Mouse (Mus musculus): ENCODE data around the gene Adamtsl1. TPM values are rescaled to one million over a fixed set of nuclear protein-coding genes. Genes with fewer than 3 reads are reported as not detected.

Gene Adamtsl1
- polyA plus RNA-seq (2016; fragmentation: Nextera tagmentation; extraction: Ambion mirVana): 3.8 and 6.9 TPM in 2 replicates

GRCm38 (mm10) chr4:85513792-85514191 lies at the start of gene Adamtsl1:
Gene Adamtsl1, plus strand, starts transcription at chr4:85514172.
- Histone ChIP-seq H3K9me3 (no peaks in the 10 kb centered on the region), H3K27ac (replicated peaks) (peak within 1 kb of the TSS; percentile 66), H3K27me3 (replicated peaks; ENCODE audit: low read depth, poor library complexity, severe bottlenecking) (peaks cover 40% of the 10 kb centered on the region), H3K4me1 (peaks cover 19% of the 10 kb centered on the region), H3K36me3 (replicated peaks) (no peaks in the 10 kb centered on the region), H3K4me3 (peak within 1 kb of the TSS; percentile 73)
- DNase-seq (ENCODE audit: low spot score): no peak
- 2% methylated on average over 9 of the region's 9 CpGs for WGBS

DNA sequence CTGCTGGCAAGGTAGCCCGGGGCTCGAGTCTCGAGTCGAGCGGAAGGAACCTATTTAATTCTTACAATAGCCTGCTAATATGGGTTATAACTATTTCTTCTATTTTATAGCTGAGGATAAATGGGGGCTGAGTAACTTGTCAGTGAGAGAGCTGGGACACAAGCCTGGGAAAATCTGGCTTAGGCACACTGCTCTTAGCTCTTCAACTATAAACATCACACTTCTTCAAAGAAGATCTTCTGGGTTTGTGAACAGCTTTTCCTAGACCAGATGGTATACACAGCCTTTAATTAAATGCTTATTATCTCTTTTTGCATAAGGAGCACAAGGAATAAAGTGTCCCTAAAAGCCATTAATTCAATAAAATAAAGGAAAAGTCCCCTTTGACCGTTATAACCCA lies 30.4 kb upstream of the Adamtsl1 start:
- WGBS: 95% methylated on average over 6 of the region's 6 CpGs
- DNase-seq (ENCODE audit: low spot score): no peak
- no peaks in the 10 kb centered on the region for H3K27me3 ChIP-seq (replicated peaks; ENCODE audit: low read depth, poor library complexity, severe bottlenecking)
- H3K4me3 ChIP-seq: no peak overlapping the region
- H3K9me3 ChIP-seq: no peaks in the 10 kb centered on the region
- no peaks in the 10 kb centered on the region for H3K36me3 ChIP-seq (replicated peaks)
- H3K4me1 ChIP-seq: no peaks in the 10 kb centered on the region
- no peak overlapping the region for H3K27ac ChIP-seq (replicated peaks)

GRCm38 (mm10) chr4:85486316-85486946 lies 27.5 kb upstream of the Adamtsl1 start:
- DNase-seq (ENCODE audit: low spot score): no peak
- 82% methylated on average over 10 of the region's 10 CpGs for WGBS
- Histone ChIP-seq H3K4me3 (no peak overlapping the region), H3K36me3 (replicated peaks) (no peaks in the 10 kb centered on the region), H3K27me3 (replicated peaks; ENCODE audit: low read depth, poor library complexity, severe bottlenecking) (no peaks in the 10 kb centered on the region), H3K9me3 (no peaks in the 10 kb centered on the region), H3K27ac (replicated peaks) (no peak overlapping the region), H3K4me1 (no peaks in the 10 kb centered on the region)

DNA sequence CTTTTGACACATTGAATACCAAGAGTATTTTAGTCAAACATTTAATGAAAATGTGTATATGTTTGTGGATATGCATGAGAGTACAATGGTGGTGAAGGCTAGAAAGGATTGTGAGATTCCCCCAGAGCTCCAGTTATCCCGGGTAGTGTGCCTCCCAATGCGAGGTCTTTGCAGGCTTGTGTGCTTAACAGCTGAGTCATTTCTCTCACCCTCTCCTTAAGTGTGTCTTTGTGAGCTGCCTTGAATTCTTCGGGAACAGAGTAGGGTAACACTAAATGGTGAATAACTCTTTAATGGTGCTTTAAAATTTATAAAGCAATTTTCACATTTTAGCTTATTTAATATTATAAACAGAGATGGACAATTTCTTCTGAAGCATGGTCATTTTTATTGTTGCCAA lies 8.3 kb upstream of the Adamtsl1 start:
- Histone ChIP-seq H3K27ac (replicated peaks) (no peak overlapping the region), H3K36me3 (replicated peaks) (no peaks in the 10 kb centered on the region), H3K4me3 (no peak overlapping the region), H3K27me3 (replicated peaks; ENCODE audit: low read depth, poor library complexity, severe bottlenecking) (no peaks in the 10 kb centered on the region), H3K4me1 (no peaks in the 10 kb centered on the region), H3K9me3 (no peaks in the 10 kb centered on the region)
- DNase-seq (ENCODE audit: low spot score): no peak
- WGBS: 77% methylated on average over 3 of the region's 3 CpGs

- Histone ChIP-seq H3K27ac (replicated peaks) (no peak overlapping the region), H3K9me3 (no peaks in the 10 kb centered on the region), H3K27me3 (replicated peaks; ENCODE audit: low read depth, poor library complexity, severe bottlenecking) (no peaks in the 10 kb centered on the region), H3K36me3 (replicated peaks) (no peaks in the 10 kb centered on the region), H3K4me1 (no peaks in the 10 kb centered on the region), H3K4me3 (no peak overlapping the region)
- no peak for DNase-seq (ENCODE audit: low spot score)
- 81% methylated on average over 2 of the region's 2 CpGs for WGBS
These were observed 7.0 kb upstream of the Adamtsl1 start for GRCm38 (mm10) chr4:85506976-85507375.

DNA sequence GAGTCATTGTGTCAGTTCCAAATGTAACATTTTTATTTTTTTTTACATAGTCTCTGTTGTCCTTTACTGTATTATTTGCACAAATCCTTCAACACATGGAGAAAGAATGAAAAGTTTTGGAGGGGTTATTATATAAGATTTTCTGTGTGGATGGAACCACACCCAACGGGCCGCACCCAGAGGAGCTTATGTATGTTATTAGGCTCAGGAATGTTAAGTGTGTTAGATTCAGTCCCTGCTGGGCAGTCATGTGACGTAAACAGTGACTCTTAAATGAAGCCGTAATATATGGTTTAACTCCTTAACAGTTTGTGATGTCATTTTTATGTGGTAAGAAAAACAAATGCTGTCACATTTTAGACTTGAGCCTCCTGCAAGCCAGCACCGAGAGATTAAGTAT lies 6.5 kb upstream of the Adamtsl1 start:
- no peak overlapping the region for H3K27ac ChIP-seq (replicated peaks)
- 82% methylated on average over 5 of the region's 5 CpGs for WGBS
- no peaks in the 10 kb centered on the region for H3K36me3 ChIP-seq (replicated peaks)
- H3K4me1 ChIP-seq: no peaks in the 10 kb centered on the region
- no peak overlapping the region for H3K4me3 ChIP-seq
- DNase-seq (ENCODE audit: low spot score): no peak
- peaks cover 3% of the 10 kb centered on the region for H3K27me3 ChIP-seq (replicated peaks; ENCODE audit: low read depth, poor library complexity, severe bottlenecking)
- H3K9me3 ChIP-seq: no peaks in the 10 kb centered on the region

DNA sequence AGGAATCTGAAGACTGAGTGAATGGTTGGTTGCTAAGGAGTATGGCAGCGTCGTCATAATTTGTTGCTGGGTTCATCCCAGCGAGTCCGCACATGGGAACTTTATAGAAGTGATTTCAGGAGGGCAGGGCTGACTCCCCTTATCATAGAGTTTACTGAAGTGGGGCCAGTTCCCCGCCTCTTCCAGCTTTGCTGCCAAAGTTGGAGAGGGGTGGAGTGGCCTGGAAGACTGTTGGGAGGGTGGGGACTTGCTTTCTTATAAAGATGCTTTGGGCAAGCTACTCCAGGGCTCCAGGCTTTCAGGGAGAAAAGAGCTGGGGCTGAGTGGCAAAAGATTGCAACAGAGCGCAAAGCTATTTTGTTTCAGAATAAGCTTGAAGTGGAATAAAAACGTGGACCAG lies 684 bp upstream of the Adamtsl1 start:
- H3K36me3 ChIP-seq (replicated peaks): no peaks in the 10 kb centered on the region
- 48% methylated on average over 7 of the region's 7 CpGs for WGBS
- H3K4me3 ChIP-seq: peak overlapping the region; percentile 73
- H3K4me1 ChIP-seq: peaks cover 19% of the 10 kb centered on the region
- DNase-seq (ENCODE audit: low spot score): no peak
- H3K27ac ChIP-seq (replicated peaks): no peak overlapping the region
- no peaks in the 10 kb centered on the region for H3K9me3 ChIP-seq
- H3K27me3 ChIP-seq (replicated peaks; ENCODE audit: low read depth, poor library complexity, severe bottlenecking): peaks cover 40% of the 10 kb centered on the region

DNA sequence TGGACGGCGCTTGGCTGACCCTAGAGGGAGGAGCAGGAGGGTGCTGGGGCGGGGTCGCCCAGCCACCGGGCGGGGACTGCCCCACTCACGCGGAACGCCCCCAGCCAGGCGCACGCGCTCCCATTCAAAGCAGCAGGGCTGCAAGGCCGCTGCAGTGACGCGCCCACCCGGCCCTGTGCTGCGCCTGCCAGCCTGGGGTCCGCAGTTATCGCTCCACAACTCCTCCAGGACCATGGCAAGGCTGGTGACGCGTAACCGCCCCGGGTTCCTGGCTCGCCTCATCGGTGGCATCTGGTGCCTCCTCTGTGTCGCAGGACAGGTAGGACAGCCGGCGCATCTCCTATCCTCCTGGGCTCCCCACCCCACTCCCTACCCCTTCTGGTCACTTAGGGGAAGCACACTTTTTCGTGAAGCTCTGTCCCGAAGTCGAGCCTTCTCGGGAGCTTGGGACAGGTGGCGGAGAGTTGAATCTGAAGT lies 271 bp downstream of the Adamtsl1 start:
- DNase-seq (ENCODE audit: low spot score): peak; percentile 79
- peak overlapping the region; percentile 66 for H3K27ac ChIP-seq (replicated peaks)
- peaks cover 40% of the 10 kb centered on the region for H3K27me3 ChIP-seq (replicated peaks; ENCODE audit: low read depth, poor library complexity, severe bottlenecking)
- WGBS: under 1% methylated on average over 33 of the region's 33 CpGs
- H3K4me1 ChIP-seq: peaks cover 19% of the 10 kb centered on the region
- H3K36me3 ChIP-seq (replicated peaks): no peaks in the 10 kb centered on the region
- peak overlapping the region; percentile 73 for H3K4me3 ChIP-seq
- no peaks in the 10 kb centered on the region for H3K9me3 ChIP-seq

GRCm38 (mm10) chr4:85526966-85527566 lies 13.1 kb downstream of the Adamtsl1 start:
- no peak overlapping the region; the same call in 1 of the 2 replicates for H3K27ac ChIP-seq (replicated peaks)
- H3K4me1 ChIP-seq: peaks cover 15% of the 10 kb centered on the region
- no peak overlapping the region for H3K4me3 ChIP-seq
- WGBS: 51% methylated on average over 7 of the region's 7 CpGs
- peak; percentile 56 for DNase-seq (ENCODE audit: low spot score)
- no peaks in the 10 kb centered on the region for H3K36me3 ChIP-seq (replicated peaks)
- no peaks in the 10 kb centered on the region for H3K27me3 ChIP-seq (replicated peaks; ENCODE audit: low read depth, poor library complexity, severe bottlenecking)
- H3K9me3 ChIP-seq: no peaks in the 10 kb centered on the region

GRCm38 (mm10) chr4:85529852-85530251 lies 15.9 kb downstream of the Adamtsl1 start:
- no peak overlapping the region for H3K27ac ChIP-seq (replicated peaks)
- no peaks in the 10 kb centered on the region for H3K27me3 ChIP-seq (replicated peaks; ENCODE audit: low read depth, poor library complexity, severe bottlenecking)
- 88% methylated on average over 1 of the region's 1 CpGs for WGBS
- H3K4me1 ChIP-seq: peaks cover 15% of the 10 kb centered on the region
- H3K9me3 ChIP-seq: no peaks in the 10 kb centered on the region
- H3K4me3 ChIP-seq: no peak overlapping the region
- DNase-seq (ENCODE audit: low spot score): no peak
- no peaks in the 10 kb centered on the region for H3K36me3 ChIP-seq (replicated peaks)

DNA sequence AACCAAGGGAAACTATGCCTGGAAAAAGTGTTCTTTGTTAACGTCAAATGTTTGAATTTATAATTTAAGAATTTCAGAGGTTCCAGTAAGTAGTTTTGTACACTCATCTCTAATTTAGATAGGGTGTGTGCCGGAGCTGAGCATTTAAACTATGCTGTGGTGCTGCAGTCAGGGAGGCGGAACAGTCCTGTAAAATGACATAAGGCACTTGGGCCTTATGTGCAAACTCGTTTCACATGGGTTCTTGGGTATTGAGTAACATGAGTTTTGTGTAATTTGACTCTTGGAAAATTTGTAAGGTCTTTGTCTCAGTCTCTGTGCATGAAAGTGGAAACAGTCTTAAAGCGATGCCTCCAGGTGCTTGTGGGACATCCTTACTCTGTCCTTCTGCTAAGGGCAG lies 25.7 kb downstream of the Adamtsl1 start:
- Histone ChIP-seq H3K27me3 (replicated peaks; ENCODE audit: low read depth, poor library complexity, severe bottlenecking) (no peaks in the 10 kb centered on the region), H3K9me3 (no peaks in the 10 kb centered on the region), H3K36me3 (replicated peaks) (no peaks in the 10 kb centered on the region), H3K27ac (replicated peaks) (no peak overlapping the region), H3K4me3 (no peak overlapping the region), H3K4me1 (0 out of 2 replicates have a peak, but pooled peaks cover 3% of the 10 kb centered on the region)
- DNase-seq (ENCODE audit: low spot score): no peak
- 69% methylated on average over 5 of the region's 5 CpGs for WGBS

DNA sequence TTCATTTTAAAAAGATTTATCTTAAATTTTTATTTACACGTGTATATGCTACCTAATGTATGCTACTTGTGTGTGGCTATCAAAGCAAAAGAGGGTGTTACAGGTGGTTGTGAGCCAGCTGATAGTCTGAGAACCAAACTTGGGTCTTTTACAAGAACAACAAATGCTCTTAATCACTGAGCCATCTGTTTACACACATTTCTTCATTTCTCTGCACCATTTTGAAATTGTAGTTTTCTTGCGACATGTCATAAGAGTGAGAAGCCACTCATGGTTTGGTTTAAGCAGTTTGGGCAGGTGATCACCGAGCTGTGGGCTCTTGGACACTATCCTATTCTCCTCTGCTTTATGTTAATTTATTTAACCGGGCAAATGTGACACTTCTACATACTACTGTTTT lies 29.2 kb downstream of the Adamtsl1 start:
- Histone ChIP-seq H3K4me3 (no peak overlapping the region), H3K27me3 (replicated peaks; ENCODE audit: low read depth, poor library complexity, severe bottlenecking) (no peaks in the 10 kb centered on the region), H3K27ac (replicated peaks) (no peak overlapping the region), H3K4me1 (0 out of 2 replicates have a peak, but pooled peaks cover 3% of the 10 kb centered on the region), H3K9me3 (no peaks in the 10 kb centered on the region), H3K36me3 (replicated peaks) (no peaks in the 10 kb centered on the region)
- DNase-seq (ENCODE audit: low spot score): no peak
- 85% methylated on average over 4 of the region's 4 CpGs for WGBS

- no peaks in the 10 kb centered on the region for H3K9me3 ChIP-seq
- no peaks in the 10 kb centered on the region for H3K27me3 ChIP-seq (replicated peaks; ENCODE audit: low read depth, poor library complexity, severe bottlenecking)
- no peak for DNase-seq (ENCODE audit: low spot score)
- WGBS: 76% methylated on average over 3 of the region's 3 CpGs
- no peaks in the 10 kb centered on the region for H3K4me1 ChIP-seq
- H3K27ac ChIP-seq (replicated peaks): no peak overlapping the region
- no peak overlapping the region for H3K4me3 ChIP-seq
- H3K36me3 ChIP-seq (replicated peaks): no peaks in the 10 kb centered on the region
These were observed 40.7 kb downstream of the Adamtsl1 start for GRCm38 (mm10) chr4:85554696-85555095.
